Mouse (Mus musculus) spleen, postnatal 14 days (tissue): ENCODE data around the gene Fanci.

Experiments
- DNase-seq, 2 experiments: peaks; one replicate each; pipeline ENCODE4 v3.0.0; 2021 to 2022; ENCODE audit warnings: low spot score in 2 of 2

The Fanci gene

GRCm38 (mm10) chr7:79464776-79465420 lies 73.2 kb downstream of the Fanci start:
- DNase-seq: peak in 1 of 2 experiments; percentile 21

- DNase-seq: no peak
These were observed 73.8 kb downstream of the Fanci start for GRCm38 (mm10) chr7:79465461-79466044.

DNA sequence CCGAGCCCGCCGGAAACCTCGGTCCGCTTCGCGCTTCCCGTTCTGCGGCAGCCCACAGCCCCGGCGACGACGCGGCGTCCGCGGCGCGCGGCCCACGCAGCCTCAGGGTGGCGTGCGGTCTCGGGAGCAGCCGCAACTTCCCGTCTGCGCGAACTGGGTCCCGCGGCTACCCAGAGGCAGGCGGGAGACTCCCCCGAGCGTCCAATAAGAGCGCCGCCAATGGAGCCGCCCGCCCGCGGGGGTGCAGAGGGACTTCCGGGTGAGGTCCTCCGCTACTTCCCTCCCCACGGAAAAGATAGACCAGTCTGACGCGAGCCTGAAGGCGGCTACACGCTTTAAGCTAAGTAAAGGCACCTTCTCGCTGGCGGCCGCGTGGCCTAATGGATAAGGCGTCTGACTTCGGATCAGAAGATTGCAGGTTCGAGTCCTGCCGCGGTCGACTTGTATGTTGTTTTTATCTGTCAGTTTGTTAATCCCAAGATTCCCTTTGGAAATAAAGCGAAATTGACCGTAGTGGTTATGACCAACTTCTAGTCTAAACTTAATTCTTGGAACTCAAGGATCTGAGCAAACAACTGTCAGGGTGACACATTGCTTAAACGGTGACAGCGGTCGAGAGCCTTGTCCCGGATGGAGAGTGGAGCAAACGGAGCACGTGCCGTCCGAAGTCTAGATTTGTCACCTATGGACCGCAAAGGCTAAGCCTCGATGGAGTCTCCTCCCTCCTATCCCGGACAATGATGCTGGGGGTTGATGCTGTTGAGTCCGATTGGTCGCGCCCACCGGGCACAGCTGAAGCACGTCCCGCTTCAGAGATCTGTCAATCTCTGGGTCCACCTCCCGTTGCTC lies 74.5 kb downstream of the Fanci start, which contains the start of gene Polg:
Polg (minus strand) TSS at position 310 of the 849 bp plus-strand sequence.
- peak; percentile 97 to 98 for DNase-seq

GRCm38 (mm10) chr7:79467951-79468350 lies 76.2 kb downstream of the Fanci start:
- no peak for DNase-seq

DNA sequence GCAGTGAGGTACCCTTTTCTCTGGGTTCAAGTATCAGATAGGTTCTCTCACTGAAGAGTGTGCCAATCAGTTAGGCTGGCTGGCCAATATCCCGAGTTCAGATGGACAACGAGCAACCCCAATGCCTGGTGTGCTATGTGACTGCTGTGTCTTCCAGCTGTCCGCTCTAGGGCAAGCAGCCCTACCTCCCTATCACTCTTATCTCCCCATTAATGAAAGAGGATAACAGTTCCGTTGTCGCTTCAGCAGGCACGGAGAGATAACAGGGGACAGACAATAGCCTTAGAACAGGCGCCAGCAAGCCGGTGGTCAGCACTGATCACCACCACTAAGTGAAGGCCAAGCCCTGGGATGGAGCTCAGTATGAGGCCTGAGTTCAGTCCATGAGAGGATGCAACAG lies 77.3 kb downstream of the Fanci start:
- no peak for DNase-seq

DNA sequence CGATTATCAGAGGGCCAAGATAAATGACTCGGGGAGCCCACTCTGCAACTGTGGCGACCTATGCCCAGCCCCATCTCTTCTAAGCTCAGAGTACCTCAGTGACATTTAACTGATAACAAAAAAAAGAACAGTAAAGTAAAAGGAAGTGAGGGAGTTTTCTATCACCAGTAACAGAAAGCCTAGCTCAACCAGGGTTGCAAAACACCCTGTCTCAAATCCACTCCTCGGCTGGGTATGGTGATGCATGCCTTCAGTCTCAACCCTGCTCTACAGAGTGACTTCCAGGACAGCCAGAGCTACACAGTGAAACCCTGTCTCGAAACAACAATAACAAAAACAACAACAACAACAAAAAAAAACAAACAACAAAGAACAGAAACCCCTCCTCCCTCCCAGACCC lies 78.0 kb downstream of the Fanci start:
- DNase-seq: no peak

GRCm38 (mm10) chr7:79470718-79471117 lies 79.0 kb downstream of the Fanci start:
- no peak for DNase-seq

DNA sequence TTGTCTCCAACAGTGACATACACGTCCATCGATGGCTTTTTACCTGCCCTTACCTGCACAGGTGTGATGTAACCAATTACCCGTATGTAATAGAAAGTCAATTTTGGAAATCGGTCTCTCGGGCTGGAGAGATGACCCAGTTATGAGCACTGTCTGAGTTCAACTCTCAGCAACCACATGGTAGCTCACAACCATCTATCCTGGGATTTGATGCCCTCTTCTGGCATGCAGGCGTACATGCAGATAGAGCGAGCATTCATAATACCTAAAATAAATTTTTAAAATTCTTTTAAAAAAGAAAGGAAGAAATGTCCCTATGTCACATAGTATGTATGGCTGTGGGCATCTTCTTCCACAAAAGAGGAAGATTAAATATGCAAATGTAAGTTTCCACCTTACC lies 79.7 kb downstream of the Fanci start:
- no peak for DNase-seq

DNA sequence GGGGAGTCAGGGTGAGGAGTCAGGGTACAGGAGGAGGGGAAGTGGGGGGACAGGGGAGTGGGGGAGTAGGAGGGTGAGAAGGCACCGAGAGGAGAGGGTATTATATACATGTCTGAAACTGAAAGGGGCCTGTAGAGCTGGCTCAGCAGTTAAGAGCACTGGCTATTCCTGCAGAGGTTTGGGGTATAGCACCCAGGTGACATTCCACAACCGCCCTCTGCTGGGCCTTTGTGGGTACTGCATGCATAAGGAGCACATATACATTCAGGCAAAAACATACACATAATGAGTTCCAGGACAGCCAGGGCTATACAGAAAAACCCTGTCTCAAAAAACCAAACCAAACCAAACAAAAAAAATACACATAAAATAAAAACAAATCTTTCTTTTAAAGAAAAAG lies 81.1 kb downstream of the Fanci start:
- DNase-seq: no peak

GRCm38 (mm10) chr7:79473496-79474194 lies 81.9 kb downstream of the Fanci start:
- DNase-seq: no peak

- no peak for DNase-seq
These were observed 83.2 kb downstream of the Fanci start for GRCm38 (mm10) chr7:79474831-79475399.

DNA sequence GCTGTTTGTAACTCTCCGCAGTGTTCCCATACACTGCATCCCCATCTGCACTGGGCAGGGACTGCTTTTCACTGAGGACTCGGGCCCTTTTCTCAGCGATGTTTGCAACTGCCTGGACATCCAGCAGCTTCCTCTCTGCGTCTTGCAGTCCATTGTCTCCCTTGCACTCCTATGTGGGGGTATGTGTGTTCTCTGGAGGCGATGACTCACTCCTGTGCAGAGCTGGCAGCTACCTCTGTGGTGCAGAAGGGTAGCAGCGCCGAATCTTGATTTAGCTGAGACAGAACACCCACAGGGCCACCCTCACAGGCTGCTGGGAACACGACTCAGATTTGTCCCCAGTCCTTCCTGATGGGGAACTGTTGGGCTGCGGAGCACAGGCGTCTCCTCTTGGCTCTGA lies 94.8 kb downstream of the Fanci start:
- no peak for DNase-seq

DNA sequence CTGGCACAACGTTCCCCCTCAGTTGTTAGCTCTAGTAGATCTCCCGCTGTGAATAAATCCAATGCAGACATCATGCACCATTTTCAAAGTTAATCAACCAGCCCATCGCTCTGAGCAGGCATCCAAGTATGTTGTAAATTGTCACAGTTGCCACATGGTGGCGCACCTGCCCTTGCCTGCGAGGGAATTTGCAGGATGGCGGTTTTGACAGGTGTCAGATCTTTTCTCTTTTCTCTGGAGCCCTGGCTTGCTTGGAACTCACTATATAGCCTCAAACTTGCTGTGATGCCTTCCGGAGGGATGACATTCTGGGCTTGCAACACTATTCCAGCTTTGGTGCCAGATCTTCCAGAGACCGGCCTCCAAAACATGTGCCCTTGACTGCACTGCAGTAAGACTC lies 102.2 kb downstream of the Fanci start:
- DNase-seq: peak in 1 of 2 experiments; percentile 10

DNA sequence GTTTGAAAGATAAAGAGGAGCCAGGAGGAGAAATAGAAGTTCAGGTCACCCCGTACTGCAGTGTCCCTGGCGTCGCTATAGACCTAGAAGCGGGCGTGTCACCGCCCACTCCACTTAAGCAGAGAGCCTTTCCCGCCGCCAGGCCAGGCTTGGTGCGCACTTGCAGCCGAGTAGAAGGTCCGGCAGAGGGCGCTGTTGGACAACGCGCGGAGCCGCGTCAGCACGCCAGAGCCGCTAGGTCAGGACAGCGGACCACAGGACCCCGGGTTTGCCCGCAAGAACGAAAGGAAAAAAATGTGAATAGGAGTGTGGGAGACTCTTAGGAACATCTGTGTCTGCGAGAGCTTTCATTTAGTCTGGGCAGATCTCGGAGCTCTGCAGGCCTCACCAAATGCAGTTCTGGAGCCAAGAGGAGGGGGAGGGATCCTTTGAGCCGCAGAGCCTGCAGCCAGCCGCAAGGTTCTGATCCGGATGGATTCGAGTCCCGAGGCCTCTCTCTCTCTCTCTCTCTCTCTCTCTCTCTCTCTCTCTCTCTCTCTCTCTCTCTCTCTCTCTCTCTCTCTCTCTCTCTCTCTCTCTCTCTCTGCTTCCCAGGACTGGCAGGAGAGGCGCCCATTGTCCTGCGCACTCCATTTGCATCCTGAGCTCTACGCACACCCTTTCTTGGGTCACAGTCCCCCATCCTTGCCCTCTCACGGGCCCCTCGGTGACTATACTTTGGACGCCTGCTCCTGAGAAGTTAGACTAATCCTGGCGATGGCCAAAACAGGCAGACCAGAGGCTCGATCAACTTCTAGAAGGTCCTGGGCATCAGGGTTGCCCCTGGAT lies 104.5 kb downstream of the Fanci start:
- DNase-seq: peak; percentile 56 to 72

- no peak for DNase-seq
These were observed 105.1 kb downstream of the Fanci start for GRCm38 (mm10) chr7:79496816-79497328.

DNA sequence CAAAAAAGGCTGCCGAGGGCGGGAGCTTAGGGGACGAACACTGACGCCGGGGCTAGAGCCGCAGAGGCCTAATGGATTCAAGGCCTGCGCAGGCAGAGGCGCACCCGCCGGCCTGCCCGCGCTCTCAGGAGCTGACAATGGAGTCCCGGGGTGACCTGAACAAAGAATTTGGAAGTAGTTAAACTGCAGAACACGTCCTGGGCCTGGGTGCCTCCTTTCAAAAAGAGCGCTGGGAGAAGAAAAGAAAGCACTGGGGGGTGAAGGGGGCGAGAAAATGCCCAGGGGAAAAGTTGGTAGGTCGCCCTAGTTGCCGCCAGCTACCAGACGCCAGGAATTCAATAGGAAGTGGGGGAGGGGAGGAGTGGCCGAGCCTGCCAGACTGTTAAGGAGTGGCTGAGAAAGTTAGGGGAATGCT lies 106.0 kb downstream of the Fanci start:
- no peak for DNase-seq

DNA sequence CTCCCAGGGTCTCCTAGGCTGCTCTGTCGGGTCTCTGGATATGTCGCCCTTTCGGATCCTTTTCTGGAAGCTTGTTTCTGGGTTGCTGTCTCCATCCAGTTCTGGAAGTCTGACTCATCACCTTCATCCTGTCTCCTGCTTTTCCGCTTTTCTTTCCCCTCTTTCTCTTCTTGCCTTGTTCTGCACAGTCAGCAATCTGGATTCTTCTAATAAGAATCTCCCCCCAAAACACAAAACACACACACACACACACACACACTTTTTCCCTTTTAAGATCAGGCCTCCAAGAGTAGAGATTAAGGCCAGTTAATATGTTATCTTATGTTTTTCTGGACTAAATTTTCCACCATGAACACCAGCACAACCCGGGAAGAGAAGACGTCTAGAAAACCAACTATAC lies 106.6 kb downstream of the Fanci start:
- DNase-seq: no peak

- peak in 1 of 2 experiments; percentile 24 for DNase-seq
These were observed 107.4 kb downstream of the Fanci start for GRCm38 (mm10) chr7:79498965-79499595.
